Mouse (Mus musculus) frontal cortex, adult (tissue): ENCODE measurements at regions not wholly inside any gene's neighbourhood (a gene's known extent, or its start where the extent isn't known, plus 50 kb on each side); places are given as distances from the start of the nearest gene placed in this dataset.
A peak's percentile ranks its signal among the peaks of the same experiment; 100 is the strongest.

Experiments
- ATAC-seq: cut with Nextera tagmentation; 2 replicates; pipeline ENCODE4 v1.9.2; 2017; ENCODE audit warnings: mild to moderate bottlenecking, moderate library complexity, mixed read lengths; ENCODE audit not compliant: low TSS enrichment

DNA sequence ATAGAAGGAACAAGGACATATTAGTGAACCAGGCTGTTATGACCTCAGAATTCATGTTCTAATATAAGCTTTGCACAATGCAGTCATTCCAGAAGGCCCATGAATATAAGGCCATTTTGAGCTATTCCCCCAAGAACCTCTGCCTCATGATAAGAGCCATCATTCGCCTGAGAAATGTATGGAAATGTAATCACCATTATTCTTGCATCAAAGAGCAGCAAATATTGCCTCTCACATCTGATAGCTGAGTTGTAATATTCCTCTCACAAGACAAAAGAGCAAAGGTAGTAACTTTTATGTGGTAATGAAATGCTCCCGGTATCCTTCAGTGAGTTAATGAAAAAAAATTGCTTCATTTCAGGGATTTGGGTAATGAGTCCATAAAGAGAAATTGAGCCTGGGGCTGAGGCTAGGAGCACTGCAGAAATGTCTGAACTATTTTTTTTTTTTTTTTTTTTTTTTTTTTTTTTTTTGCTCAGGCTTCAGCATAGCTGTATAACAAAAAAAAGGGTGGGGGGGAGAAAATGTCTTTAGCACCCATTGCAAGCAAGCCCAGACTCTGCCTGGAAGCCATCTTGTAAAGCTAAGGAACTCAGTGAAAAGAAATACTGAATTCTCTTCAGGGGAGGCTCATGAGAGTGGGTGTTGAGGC lies 210.4 kb upstream of the Atp2b1 start:
- no peak for ATAC-seq

DNA sequence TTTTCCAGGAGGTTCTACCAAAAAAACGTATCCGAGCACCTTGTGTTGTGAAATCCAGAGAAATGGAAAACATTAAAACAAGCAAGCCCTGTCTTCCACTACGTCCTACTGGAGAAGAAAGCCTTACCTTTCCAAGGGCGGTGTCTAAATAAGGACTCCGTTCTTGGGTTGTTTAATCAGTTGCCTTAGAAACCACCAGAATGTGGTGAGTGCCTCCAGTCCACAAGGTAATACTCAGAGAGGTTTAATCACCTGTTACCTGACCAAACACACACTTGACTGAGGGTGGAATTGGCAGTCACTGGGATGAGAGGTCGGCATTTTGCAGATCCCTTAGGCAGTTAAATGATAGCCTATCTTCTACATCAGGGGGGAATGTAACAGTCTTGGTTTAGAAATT lies 209.6 kb upstream of the Atp2b1 start:
- no peak for ATAC-seq

DNA sequence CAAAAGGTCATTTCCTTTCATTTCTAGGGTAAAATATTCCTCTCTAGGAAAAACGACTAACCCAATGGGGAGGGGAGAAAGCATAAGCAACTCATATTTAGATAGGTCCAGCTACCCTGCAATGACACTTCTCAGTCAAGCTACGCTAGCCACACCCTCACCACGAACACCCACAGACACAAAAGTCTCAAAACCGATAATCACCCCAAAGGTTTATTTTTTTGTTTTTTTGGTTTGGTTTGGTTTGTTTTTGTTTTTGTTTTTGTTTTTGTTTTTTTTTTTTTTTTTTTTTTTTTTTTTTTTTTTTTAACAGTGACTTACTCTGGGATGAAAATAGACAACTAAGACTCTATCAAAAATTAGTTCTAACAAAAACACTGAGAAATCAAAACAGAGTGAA lies 196.3 kb upstream of the Atp2b1 start:
- ATAC-seq: no peak

DNA sequence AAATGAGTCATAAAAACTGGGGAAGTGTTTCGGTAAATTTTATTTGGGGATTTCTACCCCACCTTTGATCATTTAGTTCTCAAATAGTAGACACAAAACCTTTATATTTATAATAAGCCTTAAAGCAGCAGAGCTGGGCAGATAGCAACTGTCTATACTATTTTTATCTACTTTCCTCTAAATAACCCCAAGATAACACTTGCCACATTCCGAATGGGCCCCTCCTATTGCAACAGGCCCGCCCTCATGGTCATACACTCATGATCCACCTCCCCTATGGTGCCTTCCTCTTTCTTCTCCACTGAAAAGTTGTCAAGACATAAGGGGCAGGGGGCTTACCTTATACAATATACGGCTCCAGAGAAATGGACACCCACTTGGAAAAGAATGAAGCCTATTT lies 195.5 kb upstream of the Atp2b1 start:
- no peak for ATAC-seq

DNA sequence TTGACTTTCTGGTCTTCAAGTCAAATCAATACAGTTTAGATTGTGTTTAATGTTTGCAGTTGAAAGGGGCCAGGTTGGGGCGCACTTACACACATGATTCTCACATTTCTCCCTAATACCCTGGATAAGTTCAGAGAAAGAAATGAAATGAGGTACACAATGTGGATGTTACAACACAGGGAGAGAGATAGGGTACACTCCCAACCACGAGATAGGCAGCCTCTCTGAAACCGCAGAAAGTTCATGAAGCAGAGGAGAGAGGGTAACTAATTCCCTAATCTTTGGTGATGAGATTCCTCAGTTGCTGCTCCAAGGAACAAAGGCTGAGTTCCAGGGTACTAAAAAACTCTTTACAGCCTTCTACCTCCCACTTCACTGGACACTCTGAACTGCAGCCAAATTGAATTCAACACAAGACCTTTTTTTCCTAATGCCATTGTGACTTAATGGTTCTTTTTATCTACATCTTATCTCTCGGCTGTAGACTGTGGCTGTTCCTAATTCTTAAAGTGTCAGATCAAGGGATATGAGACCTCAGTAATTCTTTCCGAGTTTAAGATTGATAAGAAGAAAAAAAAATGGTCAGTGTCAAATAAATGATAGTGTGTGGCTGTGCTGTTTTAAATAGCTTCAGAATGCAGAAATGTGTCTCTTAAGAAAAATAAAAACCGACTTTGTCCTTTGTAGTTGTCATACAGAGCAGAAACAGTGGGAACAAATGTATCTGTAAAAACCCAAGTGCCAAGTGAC lies 193.8 kb upstream of the Atp2b1 start:
- ATAC-seq: no peak

DNA sequence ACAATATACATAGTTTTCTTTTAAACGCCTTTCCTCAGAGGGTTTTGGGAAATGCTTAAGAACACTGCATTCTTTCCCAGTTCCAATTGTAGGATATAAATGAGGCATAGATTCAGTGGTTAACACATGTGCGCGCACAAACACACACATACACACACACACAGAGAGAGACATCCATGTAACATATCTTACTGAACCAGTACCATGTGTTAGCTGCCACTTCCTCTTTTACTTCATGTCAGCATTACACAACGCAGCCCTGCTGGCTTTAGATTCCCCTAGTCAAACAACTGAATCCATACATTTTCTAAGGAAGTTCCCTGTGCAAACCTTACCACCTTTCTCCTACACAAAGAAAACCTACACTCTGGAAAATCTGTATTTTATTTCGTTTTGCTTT lies 189.1 kb upstream of the Atp2b1 start:
- no peak for ATAC-seq

DNA sequence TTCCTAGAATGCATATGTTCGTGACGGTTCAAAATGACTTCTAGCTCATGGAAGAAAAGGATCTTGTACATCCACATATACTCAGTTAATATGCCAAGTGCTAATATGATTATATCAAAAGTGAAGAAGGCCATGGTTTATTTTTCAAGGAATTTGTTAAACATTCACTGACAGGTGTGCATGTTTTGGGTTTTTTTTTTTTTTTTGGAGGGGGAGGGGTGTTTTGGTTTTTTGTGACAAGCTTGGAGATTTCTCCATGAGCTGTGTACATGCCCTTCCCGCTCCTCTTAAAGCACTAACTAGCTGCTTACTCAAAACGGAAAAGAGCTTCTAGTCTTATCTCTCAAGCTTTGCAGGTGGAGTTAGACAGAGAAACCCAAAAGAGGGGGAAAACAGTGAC lies 187.1 kb upstream of the Atp2b1 start:
- no peak for ATAC-seq

DNA sequence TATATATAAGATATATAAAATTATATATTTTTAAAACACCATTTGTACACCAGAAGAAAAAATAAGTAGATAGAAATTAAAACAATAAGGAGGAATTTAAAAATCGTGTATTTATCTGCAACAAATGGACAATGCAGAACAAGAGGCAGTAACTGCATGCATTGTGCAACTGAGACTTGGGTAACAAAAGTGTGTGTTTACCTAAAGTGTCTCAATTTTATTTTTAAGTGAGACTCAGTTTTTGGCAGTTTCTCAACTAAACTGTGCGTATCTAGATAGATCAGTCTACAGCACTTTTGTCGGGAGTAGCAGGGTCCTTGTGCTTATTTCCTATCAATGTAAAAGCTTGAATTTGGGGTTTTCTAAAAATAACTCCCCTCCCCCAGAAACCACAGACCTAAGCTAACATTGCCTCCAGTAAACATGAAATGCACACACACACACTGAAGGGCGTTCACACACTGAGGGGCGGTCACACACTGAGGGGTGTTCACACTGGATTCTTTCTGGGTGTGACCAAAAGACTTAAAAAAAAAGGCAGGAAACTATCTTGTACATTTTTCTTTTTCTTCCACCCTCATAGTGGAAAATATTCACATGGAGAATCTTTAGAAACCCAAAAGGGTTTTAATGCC lies 185.7 kb upstream of the Atp2b1 start:
- ATAC-seq: no peak

DNA sequence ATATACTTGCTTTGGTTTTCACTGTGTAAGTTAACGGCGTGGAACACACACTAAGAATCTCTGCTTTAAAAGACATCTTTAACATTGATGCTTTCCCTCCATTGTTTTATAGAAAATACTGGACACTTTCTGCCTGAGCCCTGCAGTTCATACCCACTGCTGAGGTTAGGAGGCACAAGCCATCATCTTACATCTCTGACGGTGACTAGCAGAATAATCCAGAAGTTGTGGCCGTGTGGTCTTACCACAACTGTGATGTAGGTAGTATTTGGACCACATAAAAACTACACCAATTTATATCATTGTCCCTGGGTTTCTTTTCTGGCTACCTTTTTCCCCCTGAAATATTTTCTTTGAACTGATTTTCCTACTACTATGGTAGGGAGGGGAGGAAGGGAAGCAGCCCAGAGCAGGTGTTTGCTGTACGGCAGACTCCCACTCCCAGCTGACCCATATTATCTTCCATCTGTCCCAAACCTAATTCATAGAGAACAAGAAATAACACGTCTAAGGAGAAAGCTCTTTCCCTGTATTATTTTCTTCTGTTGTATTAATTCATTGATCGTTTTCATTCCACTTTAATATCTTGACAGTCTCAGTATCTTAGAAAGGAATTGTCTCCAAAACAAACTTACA lies 180.1 kb upstream of the Atp2b1 start:
- ATAC-seq: no peak

DNA sequence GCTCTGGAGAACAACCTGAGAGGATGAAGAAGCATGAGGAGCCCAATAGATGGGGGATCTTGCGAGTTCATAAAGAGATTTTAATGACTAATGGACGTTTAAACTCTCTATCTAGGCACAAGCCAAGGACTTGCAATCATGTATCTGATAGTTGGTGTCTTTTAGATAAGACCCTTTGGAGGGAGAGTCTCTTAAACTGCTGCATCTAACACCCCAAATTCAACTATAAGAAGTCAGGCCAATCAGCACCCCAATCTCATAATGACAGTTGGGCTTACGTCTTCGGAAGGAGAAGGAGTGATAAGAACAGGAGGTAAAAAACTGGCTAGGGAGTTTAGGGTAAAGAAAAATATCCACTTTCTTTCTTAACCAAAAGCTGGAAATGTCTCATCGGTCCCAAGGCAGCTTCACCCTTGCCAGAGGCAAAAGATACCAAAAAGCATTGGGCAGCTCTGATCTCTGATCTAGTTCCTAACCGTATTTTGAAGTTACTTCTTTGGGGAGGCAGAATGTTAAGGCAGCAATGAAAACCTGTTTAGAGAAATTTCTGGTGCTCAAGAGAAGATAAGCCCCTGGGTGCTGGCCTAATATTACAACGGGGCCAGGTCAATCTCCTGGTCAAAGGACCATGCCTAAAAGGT lies 173.6 kb upstream of the Atp2b1 start:
- ATAC-seq: no peak

DNA sequence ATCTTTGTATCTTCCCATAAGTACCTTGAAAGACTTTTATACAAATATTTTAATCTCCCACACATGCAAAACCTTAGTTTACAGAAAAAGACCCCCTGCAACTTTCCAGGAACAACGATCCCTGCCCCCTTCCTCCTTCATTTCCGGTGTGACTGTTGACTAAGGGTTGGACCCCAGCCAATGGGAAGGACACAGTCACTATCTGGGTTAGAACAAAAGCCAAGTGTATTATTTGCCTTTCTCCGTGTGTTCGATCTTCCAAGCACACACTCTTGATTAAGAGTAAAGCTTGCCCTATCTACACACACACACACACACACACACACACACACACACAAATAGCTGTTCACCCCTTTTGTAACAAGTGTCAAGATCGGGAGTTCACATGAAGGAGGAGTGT lies 172.8 kb upstream of the Atp2b1 start:
- no peak for ATAC-seq

DNA sequence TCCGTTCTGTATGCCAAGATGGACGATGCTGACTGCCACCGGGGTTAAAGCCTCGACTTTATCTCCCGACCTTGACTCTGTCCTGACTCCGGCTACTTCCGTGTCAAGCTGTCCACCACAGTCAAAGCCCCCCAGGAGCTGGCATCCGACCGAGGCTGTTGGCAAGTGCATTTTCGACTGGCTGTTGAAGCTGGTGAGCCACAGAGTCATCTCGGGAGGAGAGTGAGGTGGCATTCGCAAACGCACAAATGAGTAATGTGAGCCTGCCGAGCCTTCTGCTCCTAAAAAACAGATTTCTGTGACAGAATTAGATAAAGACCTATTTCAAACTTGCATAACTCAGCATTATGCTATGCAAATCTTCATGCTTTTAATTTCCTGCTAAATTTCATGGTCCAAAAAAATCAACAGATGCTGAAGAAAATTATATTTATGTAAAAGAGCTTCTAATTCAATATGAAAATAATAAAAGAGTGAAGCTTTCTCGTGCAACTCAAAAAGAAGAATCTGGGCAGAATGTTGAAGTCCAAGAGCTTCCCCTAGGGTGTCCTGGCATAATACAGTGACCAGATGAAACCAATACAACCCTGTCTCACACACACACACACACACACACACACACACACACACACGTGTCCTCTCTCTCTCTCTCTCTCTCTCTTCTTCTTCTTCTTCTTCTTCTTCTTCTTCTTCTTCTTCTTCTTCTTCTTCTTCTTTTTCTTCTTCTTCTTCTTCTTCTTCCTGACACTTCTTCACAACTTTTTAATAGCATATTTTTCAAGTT lies 171.2 kb upstream of the Atp2b1 start:
- ATAC-seq: peak; percentile 92

DNA sequence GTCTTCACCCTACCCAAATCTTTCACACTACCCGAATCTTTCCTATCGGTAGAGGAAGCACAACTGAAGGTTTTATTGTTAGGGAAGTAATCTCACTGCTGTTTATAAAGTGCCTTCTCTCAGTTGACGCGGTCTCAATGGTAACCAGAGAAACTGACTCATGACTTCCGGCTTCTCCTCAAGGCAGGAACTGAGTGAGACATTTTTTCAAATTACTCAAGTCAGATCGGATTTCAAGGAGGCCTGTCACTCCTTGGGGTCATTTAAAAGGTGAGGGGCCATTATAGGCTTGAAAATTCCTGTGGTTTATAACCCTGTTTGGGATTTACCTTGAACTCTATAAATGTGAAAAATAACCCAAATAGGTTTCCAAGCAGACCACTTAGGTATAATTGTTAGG lies 170.0 kb upstream of the Atp2b1 start:
- ATAC-seq: no peak

DNA sequence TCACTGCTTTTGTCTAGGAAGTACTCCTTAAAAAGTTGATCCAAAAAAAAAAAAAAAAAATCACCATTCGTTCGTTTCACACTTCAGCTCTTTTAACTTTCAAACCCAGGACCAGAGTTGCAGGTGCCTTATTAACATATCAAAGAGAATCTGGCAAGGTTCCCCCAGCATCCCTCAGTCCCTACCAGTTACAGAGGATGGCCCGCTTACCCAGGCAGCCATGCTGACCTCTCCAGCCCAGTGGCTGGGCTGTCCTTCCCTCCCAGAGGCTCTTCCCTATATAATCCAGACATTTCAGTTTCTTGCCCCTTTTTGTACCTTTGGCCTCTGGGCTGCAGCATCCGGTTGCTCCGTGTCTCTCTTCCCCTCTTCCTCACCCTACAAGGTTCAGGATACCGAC lies 169.5 kb upstream of the Atp2b1 start:
- ATAC-seq: no peak

DNA sequence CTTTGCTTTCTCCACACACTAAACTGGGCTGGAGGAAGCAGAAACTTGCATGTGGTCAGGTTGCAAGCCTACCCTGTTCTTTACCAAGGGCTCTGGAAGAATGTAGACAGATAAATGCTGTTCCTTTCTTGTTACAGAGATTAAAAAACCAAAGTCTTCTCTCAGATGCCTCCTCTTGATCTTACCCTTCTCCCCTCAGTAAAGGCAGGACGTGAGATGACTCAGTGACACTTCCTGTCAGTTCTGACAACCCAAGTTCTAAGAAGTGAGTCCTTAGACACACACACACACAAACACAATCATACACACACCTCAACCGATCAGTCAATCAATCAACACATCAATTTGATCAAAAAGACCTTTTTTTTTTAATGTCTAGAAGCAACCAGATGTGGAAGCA lies 168.8 kb upstream of the Atp2b1 start:
- no peak for ATAC-seq

DNA sequence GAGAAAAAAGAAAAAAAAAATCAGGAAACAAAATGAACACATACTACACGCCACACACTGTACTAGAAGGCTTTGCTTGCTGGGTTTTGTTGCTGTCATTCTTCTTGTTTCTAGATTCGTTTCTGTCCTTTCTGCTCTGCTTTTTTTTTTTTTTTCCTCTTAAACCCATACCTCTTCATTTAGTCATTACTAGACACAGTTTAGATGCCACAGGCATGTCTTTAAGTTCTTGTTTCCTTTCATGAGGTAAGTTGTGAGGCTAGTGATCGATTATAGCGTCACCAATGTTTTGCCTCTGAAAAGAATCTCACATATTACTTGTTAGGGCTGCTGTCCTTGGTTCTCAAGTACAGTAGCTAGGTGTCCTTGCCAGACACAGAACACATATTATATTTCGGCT lies 168.3 kb upstream of the Atp2b1 start:
- ATAC-seq: no peak

DNA sequence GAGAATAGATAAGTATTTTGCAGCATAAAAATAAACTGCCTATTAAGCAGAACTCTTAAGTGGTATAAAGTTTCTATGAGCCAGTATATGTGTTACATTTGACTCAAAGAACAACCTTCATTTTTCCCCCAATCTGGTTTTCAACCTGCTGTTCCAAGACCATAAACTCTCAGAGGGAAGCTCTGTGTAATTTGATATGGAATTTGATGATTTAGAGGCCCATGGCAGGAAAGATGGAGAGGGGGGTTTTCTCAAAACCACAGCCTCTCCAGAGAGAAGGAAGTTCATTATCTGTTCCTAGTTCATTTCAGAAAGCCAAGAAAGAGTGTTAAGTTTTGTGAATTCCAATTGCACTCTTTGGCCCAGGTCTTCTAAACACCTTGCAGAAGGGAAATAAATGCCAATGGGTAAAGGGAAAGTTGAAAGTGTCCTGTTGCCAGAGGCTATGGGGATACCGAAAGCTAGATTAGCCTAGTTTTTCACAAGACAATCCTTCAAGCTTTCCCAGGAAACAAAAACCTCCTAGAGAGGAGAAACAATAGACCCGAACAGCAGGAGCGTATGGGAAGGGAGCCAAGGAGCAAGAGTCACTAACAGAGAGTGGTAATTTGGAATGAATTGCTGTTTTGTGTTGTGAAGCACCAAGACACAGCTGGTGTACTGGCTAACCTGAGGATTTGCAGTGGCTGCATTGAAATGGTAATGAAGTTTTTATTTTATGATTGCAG lies 165.2 kb upstream of the Atp2b1 start:
- ATAC-seq: peak; percentile 59; the same call in 1 of the 2 replicates

DNA sequence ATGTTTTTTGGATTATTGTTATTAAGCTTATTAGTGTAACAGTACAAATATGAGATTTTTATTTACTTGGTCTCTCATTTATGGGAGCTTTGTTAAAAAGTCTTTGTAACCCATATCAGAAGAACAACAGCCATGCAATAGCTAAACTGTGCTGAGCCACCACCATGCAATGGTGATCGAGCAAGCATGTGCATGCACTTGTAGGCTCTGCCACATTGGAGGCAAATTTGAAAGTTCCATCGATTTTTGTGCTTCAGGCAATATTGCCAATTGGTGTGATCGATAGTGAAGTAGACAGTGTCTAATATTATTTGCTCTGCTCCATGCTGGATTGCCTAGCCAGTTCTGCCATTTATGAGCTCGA lies 164.6 kb upstream of the Atp2b1 start:
- no peak for ATAC-seq

DNA sequence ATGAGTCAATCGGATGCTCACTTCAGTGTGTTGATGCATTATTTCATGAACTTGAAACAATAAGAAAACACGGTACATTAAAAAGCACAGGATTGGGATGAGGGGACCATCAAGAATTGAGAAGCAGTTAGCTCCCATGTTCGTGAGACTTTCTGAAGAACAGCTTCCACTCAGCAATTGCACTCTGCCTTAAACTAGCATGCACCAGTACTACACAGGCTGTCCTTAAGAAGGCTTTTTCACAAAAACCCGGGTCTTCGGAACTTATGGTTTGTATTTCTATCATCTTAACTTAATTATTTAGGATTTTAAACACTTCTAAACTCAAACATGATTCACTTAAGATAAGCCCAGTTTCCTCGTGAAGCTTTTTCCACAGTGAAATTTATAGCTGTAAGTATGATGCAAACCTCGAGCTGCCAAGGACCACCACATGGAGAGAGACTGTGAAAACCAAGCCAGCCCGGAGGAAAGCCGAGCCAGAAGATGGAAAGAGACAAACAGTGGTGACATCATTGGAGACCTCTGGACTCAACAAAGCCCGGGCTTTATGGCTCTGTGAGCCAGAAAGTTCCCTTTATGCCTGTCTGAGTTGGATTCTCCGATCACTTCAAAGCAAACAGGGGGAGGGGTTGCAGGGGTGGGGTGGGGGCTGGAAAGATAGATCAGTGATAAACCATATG lies 162.7 kb upstream of the Atp2b1 start:
- ATAC-seq: no peak

DNA sequence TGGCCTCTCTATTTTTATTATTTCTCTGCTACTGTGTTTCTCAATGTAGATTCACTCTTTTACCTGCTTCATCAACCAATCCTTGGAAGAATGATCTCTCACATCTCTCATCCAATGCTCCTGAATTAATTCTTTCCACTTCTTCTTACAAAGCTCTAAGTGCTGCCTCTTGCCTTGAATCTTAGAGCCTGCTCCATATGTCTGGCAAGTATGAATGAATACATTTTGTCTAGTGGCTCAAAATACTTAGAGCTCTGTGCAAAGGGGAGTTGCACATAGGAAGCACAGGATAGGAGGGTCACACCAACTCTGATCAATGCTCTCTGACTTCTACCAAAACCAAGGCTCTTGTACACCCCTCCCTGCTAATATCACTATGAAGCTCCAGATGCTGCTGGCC lies 153.1 kb upstream of the Atp2b1 start:
- peak; percentile 57; the same call in 1 of the 2 replicates for ATAC-seq
